Mouse (Mus musculus) natural killer cell, adult 2 months (primary cell): ENCODE measurements around the gene Hes2.

Experiments used
- DNase-seq, 2 experiments: peaks; one replicate each; pipeline ENCODE4 v3.0.0; 2022; ENCODE audit warnings: low spot score in 2 of 2

Gene Hes2

GRCm38 (mm10) chr4:152131809-152132771, 26.6 kb upstream of the Hes2 start:
- DNase-seq, result no peak

- DNase-seq, result no peak
Measured at GRCm38 (mm10) chr4:152132772-152133169, 25.9 kb upstream of the Hes2 start.

- no peak for DNase-seq
Measured at GRCm38 (mm10) chr4:152133213-152133612, 25.5 kb upstream of the Hes2 start.

GRCm38 (mm10) chr4:152134507-152134906, 24.2 kb upstream of the Hes2 start:
- peak; percentile 43 to 64 for DNase-seq

- no peak for DNase-seq
Measured at GRCm38 (mm10) chr4:152135363-152135762, 23.3 kb upstream of the Hes2 start.

DNA sequence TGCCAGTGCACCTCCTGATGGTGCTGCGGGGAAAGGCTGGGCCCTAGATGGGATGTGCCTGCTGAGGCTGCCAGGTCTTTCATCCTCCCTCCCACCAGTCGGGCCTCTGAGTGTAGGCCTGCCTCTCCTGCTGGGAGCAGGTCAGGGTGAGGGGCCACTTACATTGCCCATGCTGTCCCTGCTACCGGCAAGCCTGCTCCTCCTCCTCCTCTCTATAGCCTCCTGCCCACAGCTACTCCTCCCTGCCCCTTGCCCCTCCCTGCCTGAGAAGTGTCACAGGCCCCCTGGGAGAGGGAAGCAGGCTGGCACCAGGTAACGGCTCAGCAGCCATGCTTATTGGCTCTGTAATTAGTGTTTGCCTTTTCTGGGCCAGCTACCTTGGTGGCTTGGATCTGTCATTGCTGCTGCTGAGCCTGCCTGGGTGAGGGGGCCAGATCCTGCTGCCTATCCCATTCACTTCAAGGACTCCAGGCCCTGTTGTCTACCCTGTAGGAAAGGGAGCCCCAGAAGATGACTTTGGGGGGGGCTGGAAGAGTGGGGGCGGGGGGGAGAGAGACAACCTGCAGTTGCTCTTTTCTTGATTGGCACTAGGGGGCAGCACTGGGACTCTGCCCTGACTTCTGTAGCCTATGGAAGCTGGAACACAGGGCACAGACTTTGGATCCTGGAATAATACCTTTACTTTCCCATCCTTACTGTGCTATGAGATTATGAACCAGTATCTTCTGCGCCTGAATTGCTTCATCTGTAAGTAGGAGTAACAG, 22.4 kb upstream of the Hes2 start:
- DNase-seq, result peak in 1 of 2 experiments; percentile 33

DNA sequence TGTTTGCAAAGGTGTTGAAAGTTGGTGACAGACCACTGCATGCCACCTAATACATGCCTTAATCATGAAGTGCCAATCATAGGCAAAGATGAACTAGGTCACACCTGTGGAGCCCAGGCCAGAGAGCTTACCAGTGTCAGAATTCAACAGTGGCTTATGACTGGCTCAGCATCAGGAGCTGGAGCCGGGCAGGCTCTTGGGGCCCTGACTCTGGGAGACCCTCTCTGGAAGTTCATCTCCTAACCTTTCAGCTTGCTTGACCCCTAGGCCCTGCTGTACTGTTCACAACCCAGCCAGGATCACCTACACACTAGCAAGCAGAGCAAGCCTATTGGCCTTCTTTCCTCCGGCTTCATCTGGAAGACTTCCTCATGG, 21.8 kb upstream of the Hes2 start:
- DNase-seq, result no peak

DNA sequence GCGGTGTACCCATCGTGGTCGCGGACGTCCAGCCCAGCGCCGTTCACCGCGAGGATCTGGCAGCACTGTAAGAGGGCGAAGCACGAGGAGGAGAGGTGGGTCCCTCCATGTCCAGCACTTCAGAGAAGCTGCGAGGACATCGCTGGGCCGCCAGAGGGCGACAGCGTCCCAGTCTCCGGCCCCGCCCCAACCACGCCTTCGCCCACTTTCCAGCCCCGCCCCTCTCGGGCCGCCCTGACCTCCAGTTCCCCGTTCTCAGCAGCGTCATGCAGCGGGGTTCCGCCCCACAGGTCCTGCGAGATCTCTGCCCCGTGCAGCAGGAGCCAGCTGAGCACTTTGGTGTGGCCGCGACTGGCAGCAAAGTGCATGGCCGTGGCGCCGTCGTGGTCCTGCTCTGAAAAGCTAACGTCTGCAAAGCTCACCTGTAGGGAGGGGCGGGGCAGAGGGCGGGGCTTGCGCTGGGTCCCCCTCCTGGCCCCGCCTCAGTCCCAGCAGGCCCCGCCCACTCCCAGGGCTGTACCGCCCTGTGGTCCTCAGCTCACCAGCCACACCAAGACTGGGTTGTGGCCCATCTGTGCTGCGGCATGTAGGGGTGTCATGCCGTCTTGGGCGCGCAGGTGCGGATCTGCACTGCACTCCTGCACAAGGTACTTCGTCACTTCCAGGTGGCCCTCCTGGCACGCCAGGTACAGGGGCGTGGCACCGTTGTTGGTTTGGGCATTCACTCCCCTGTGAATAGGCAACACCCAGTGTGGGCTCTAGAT, 20.0 kb upstream of the Hes2 start:
- peak; percentile 95 for DNase-seq

DNA sequence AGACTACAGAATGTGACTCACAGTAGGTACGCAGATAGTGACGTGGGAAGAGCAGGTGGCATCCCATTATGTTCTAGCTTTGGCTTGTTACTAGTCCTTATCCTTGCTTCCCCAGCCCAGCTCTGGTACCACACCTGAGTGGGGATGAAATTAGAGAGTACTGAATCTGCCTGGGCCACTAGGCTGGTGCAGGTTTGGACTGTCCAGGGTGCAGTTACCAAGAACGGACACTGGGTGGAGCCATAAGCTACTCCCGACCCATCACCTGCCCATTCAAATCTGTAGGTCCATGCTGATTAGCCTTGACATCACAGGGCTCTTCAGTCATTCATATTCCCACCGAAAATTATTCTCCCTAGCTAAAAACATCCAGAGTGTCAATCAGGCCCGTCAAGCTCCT, 18.2 kb upstream of the Hes2 start:
- peak; percentile 46 to 61 for DNase-seq

- no peak for DNase-seq
Measured at GRCm38 (mm10) chr4:152141521-152142135, 17.0 kb upstream of the Hes2 start.

DNA sequence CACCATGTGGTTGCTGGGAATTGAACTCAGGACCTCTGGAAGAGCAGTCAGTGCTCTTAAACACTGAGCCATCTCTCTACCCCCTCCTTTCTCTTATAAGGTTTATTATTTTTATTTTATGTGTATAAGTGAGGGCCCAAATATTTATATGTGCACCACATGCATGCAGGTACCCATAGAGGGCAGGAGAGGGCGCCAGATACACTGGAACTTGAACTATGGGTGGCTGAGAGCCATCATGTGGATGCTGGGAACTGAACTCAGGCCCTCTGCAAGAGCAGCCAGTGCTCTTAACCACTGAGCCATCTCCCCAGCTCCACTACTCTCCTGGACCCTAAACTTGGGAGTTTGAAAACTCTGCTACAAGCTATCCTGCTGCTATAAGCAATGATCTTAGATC, 15.0 kb upstream of the Hes2 start:
- no peak for DNase-seq

GRCm38 (mm10) chr4:152145473-152145872, 13.2 kb upstream of the Hes2 start:
- DNase-seq, result no peak

GRCm38 (mm10) chr4:152146033-152146827, 12.4 kb upstream of the Hes2 start:
- no peak for DNase-seq

GRCm38 (mm10) chr4:152150546-152150945, 8.1 kb upstream of the Hes2 start:
- no peak for DNase-seq

- no peak for DNase-seq
Measured at GRCm38 (mm10) chr4:152151451-152151965, 7.2 kb upstream of the Hes2 start.

DNA sequence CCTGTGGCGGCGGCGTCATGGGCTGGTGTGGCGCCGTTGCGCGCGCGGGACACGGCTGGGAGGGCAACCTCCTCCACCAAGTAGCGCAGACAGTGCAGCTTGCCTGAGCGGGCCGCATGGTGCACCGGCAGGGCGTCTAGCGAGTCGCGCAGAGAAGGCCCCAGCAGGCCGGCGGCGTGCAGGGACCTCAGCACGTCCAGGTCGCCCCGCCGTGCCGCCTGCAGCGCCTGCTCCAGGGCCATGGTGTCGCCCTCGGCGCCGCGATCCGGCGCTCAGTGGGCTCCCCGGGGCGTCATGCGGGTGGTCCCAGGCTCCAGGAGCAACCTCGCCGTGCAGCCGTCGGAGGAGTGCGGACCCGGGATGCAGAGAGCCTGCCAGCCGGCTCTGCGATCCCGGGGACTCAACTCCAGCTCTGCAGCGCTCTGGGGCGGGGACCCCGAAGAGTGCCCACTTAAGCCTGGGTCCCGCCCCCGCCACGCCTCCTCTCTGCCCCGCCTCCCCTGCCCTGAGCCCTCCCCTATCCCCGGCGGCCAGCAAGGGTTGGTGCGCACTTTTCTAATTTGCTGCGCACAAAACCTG, 6.6 kb upstream of the Hes2 start, which contains the start of gene Espn:
Gene Espn (minus strand): TSS at position 406 of the 579 bp plus-strand sequence.
- peak in 1 of 2 experiments; percentile 38 for DNase-seq

DNA sequence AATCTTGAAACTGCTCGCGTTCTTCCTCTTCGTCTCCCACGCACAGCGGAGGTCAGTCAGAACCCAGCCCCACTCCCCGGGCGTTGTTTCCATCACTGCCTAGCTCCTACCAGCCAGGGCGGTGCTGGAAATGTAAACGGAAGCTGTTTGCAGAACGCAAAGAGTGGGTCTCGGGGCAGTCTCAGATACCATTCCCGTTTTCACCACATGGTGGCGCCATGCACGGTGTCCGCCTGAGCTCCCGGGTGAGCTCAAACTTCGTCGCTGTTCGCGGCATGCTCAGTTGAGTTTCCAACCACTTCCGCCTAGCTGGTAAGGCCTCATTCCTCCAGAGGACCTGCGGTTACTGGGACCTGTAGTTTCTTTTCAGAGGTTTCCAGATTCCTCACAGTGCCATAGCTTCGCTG, 4.9 kb upstream of the Hes2 start:
- DNase-seq, result peak; percentile 85 to 92

DNA sequence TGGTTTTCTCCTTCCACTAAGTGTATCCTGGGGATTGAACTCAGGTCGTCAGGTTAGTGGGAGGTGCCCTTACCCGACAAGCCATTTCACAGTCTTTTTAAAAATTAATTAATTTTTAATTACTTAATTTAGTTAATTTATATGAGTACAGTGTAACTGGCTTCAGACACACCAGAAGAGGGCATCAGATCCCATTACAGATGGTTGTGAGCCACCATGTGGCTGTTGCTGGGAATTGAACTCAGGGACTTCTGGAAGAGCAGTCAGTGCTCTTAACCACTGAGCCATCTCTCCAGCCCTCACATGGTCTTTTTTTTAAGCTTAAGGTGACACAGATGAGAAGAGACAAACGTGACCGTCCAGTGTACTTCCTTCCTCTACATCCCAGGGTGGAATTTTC, 3.6 kb upstream of the Hes2 start:
- DNase-seq, result no peak

- DNase-seq, result peak; percentile 50 to 69
Measured at GRCm38 (mm10) chr4:152157779-152158584, 685 bp upstream of the Hes2 start.
